Mouse (Mus musculus) forebrain, embryonic 14.5 days (tissue): ENCODE measurements around the gene Zfhx3. TPM values are rescaled to one million over a fixed set of nuclear protein-coding genes. Genes with fewer than 3 reads are reported as not detected.
A peak's percentile ranks its signal among the peaks of the same experiment; 100 is the strongest.

Experiments used
- ATAC-seq: fragments of 200-750 bp; cut with Nextera tagmentation; 2 replicates; pipeline ENCODE4 v1.8.0; 2017; ENCODE audit warnings: mild to moderate bottlenecking, moderate library complexity
- DNase-seq: peaks from one replicate; pipeline ENCODE4 v3.0.0-alpha.2; 2015; ENCODE audit warnings: low spot score
- H3K27ac ChIP-seq: fragments of 300-500 bp; sonication (generic); 2 replicates; pipeline ENCODE4 v1.5.1; 2014; ENCODE audit warnings: low read depth, mild to moderate bottlenecking, control low read depth, low read length, moderate library complexity
- H3K27me3 ChIP-seq: fragments of 300-500 bp; sonication (generic); replicated peaks from 2 replicates; pipeline ENCODE4 v1.6.1; 2014; ENCODE audit warnings: low read length, control low read depth, mixed read lengths; ENCODE audit not compliant: control insufficient read depth, insufficient read depth
- H3K36me3 ChIP-seq: fragments of 300-500 bp; sonication (generic); 2 replicates; pipeline ENCODE4 v1.6.1; 2014; ENCODE audit warnings: low read length, control low read depth; ENCODE audit not compliant: control insufficient read depth, insufficient read depth
- H3K4me1 ChIP-seq: fragments of 300-500 bp; sonication (generic); 2 replicates; pipeline ENCODE4 v1.6.1; 2014; ENCODE audit warnings: antibody characterized with exemption, low read length, control low read depth; ENCODE audit not compliant: control insufficient read depth, insufficient read depth
- H3K4me2 ChIP-seq: fragments of 300-500 bp; sonication (generic); 2 replicates; pipeline ENCODE4 v1.6.1; 2014; ENCODE audit warnings: mild to moderate bottlenecking, control low read depth, low read length
- H3K4me3 ChIP-seq: fragments of 300-500 bp; sonication (generic); 2 replicates; pipeline ENCODE4 v1.5.1; 2014; ENCODE audit warnings: low read depth, low read length, control low read depth
- H3K9ac ChIP-seq: fragments of 300-500 bp; sonication (generic); 2 replicates; pipeline ENCODE4 v1.6.1; 2014; ENCODE audit warnings: mild to moderate bottlenecking, low read length, control low read depth, moderate library complexity
- H3K9me3 ChIP-seq: fragments of 300-500 bp; sonication (generic); replicated peaks from 2 replicates; pipeline ENCODE4 v1.6.1; 2016; ENCODE audit warnings: low read length, control low read depth, mixed read lengths; ENCODE audit not compliant: control insufficient read depth
- WGBS: fragments of 180-500 bp; shearing (Covaris S2); extraction: QIAGEN DNeasy Blood & Tissue Kit; methylation state at CpG from one replicate; pipeline ENCODE4 v1.1.7; 2014; 5-methylcytosine and 5-hydroxymethylcytosine counted together
- polyA plus RNA-seq: library from polyadenylated mRNA; unstranded; fragments of >200 nt; fragmentation: Nextera tagmentation; extraction: Ambion mirVana; gene quantifications from 2 replicates; pipeline ENCODE4 v1.2.1, GENCODE M21; 2014

Gene Zfhx3
- polyA plus RNA-seq, 1 experiment from 2014 or later = 11.7 TPM

DNA sequence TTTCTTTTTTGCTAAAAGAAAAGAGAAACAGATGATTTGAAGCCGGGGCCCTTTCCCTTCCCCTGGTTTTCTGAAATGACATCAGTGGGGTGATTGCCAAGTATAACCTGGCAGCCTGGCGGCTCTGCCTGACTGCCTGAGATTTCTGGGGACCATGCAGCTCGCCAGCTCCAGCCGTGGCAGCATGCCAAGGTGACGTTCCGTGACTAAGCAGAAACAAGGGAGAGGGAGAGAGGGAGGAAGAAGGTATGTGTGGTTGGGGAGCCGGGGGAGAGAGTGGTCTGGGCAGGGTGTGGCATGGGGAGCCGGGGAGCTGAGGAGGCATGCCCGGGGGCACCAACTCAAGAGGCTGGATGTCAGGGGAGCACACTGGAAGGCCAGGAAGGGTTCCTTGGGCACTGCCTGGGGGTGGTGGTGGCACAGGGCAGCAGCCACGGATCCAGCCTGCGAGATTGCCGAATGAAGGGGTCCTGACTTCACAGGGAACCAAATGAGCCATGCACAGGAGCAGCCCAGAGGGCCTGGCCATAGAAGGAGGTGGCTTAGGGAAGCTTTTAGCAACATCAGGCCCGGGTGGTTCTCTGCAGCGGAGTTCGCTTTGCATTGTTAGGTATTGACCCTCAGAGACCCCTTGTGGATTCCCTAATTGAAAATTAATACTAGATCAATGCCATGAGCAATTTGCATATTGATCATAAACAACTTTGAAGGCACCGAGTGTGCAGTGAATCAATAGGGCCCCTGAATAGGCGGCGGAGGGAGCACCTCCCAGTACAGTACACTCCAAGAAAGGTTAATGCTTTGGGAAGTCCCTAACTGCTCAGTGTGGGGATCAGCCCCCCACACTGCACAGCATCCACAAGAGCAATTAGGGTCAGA is 954.3 kb downstream of the Zfhx3 start:
- H3K9ac ChIP-seq = no peak overlapping the region

GRCm38 (mm10) chr8:108897347-108898100 is 955.1 kb downstream of the Zfhx3 start:
- no peak for ATAC-seq
- no peaks in the 10 kb centered on the region for H3K9me3 ChIP-seq
- no peak for DNase-seq
- H3K4me3 ChIP-seq = no peak overlapping the region
- no peaks in the 10 kb centered on the region for H3K36me3 ChIP-seq
- no peak overlapping the region for H3K27ac ChIP-seq
- no peak overlapping the region for H3K9ac ChIP-seq
- 43% methylated on average over 7 of the region's 7 CpGs for WGBS
- H3K4me2 ChIP-seq = no peak overlapping the region
- no peaks in the 10 kb centered on the region; the same call in 1 of the 2 replicates for H3K27me3 ChIP-seq
- peaks cover 18% of the 10 kb centered on the region for H3K4me1 ChIP-seq

More for the DNA sequence above, 954.3 kb downstream of the Zfhx3 start:
- H3K9me3 ChIP-seq = no peaks in the 10 kb centered on the region
- 18% methylated on average over 18 of the region's 18 CpGs for WGBS
- no peak overlapping the region for H3K4me2 ChIP-seq
- peak; percentile 66 for ATAC-seq
- H3K4me3 ChIP-seq = no peak overlapping the region
- no peak overlapping the region for H3K27ac ChIP-seq
- no peaks in the 10 kb centered on the region; the same call in 1 of the 2 replicates for H3K27me3 ChIP-seq
- peak; percentile 87 for DNase-seq
- no peaks in the 10 kb centered on the region for H3K36me3 ChIP-seq
- peaks cover 18% of the 10 kb centered on the region for H3K4me1 ChIP-seq

DNA sequence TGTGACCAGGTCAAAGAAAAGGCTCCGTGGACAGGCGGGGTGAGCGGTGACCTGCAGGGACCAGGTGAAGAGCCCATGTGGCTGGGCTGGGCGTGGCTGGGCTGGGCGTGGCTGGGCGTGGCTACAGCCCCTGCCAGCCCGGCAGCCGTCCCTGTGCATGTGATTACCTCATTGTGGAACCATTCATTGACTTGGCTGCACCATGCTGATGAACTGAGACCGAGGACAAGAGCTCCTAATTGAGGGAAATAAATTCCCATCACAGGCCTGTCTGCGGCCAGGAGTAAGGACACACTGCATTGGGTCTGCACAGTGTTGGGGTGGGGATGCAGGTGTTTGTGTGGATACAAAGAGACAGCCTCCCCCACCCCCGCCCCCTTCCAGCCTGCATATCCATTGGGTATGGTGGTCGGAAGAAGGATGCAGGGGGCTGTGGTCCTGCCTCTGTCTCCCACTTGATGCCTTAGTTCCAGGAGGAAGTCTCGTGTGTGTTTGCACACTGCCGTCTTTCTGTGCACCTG is 956.9 kb downstream of the Zfhx3 start:
- Histone ChIP-seq H3K27ac (no peak overlapping the region), H3K4me3 (no peak overlapping the region), H3K9me3 (no peaks in the 10 kb centered on the region), H3K4me1 (peaks cover 20% of the 10 kb centered on the region), H3K36me3 (no peaks in the 10 kb centered on the region), H3K27me3 (no peaks in the 10 kb centered on the region; the same call in 1 of the 2 replicates), H3K9ac (no peak overlapping the region), H3K4me2 (no peak overlapping the region)
- 52% methylated on average over 14 of the region's 14 CpGs for WGBS
- DNase-seq (no peak), ATAC-seq (no peak)

- ATAC-seq (no peak), DNase-seq (no peak)
- Histone ChIP-seq H3K36me3 (no peaks in the 10 kb centered on the region), H3K9ac (0 out of 2 replicates have a peak overlapping the region, but pooled peaks have one; percentile 4), H3K4me3 (no peak overlapping the region), H3K4me2 (no peak overlapping the region), H3K27ac (0 out of 2 replicates have a peak overlapping the region, but pooled peaks have one; percentile 18), H3K9me3 (no peaks in the 10 kb centered on the region), H3K27me3 (no peaks in the 10 kb centered on the region; the same call in 1 of the 2 replicates), H3K4me1 (peaks cover 20% of the 10 kb centered on the region)
- 34% methylated on average over 10 of the region's 10 CpGs for WGBS
Measured at GRCm38 (mm10) chr8:108900541-108900940, 958.1 kb downstream of the Zfhx3 start.

DNA sequence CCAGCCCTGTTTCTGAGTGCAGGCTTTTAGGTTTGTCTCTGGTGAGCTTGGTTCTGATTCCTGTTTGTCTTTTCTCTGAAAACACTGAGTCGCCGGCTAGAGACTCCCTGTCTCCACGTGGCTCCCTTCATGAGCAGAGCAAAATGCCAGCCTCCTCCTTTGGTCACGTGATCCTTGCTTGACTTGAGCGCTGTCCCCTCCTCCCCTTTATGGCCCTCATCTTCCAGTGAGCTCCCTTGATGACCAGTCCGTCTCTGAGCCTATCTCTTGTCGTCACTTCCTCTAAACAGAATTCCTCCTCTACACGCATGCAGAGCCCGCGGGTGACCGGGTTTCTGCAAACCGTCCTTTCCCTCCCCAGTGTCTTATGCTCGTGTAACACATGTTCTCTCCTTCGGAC is 958.8 kb downstream of the Zfhx3 start:
- no peak overlapping the region for H3K27ac ChIP-seq
- no peak overlapping the region for H3K4me2 ChIP-seq
- H3K9ac ChIP-seq = no peak overlapping the region
- ATAC-seq = no peak
- no peak overlapping the region for H3K4me3 ChIP-seq
- H3K4me1 ChIP-seq = peaks cover 15% of the 10 kb centered on the region; the same call in 1 of the 2 replicates
- no peak for DNase-seq
- no peaks in the 10 kb centered on the region for H3K9me3 ChIP-seq
- H3K27me3 ChIP-seq = no peaks in the 10 kb centered on the region; the same call in 1 of the 2 replicates
- WGBS = 72% methylated on average over 14 of the region's 14 CpGs
- H3K36me3 ChIP-seq = no peaks in the 10 kb centered on the region

DNA sequence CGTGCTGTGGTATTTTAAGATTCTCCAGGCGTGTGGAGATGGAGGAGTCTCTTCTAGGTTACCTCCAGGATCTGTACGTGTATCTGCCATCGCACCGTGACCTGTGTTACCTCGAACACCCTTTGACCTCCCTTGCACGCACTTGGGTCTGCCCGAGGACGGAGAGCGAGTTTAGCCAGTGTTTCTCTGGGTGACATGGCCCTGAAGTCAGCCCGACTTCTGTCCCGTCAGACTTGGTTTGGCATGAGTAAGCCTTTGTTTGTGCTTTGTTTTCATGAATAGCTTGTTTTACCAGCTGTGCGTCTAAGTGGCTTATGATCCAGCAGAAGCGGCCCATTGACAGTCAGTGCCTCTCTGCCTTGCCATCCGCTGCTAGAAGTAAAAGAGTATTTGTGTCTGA is 961.1 kb downstream of the Zfhx3 start:
- Histone ChIP-seq H3K27ac (no peak overlapping the region), H3K36me3 (no peaks in the 10 kb centered on the region), H3K4me1 (peaks cover 17% of the 10 kb centered on the region), H3K9ac (no peak overlapping the region), H3K27me3 (no peaks in the 10 kb centered on the region; the same call in 1 of the 2 replicates), H3K9me3 (no peaks in the 10 kb centered on the region), H3K4me3 (no peak overlapping the region), H3K4me2 (no peak overlapping the region)
- WGBS = 68% methylated on average over 15 of the region's 15 CpGs
- DNase-seq (no peak), ATAC-seq (no peak)

- 80% methylated on average over 11 of the region's 11 CpGs for whole genome bisulfite sequencing
- Histone ChIP-seq H3K9ac (no peak overlapping the region), H3K9me3 (no peaks in the 10 kb centered on the region), H3K4me3 (no peak overlapping the region), H3K27ac (peak overlapping the region; percentile 46; the same call in 1 of the 2 replicates), H3K4me1 (peaks cover 21% of the 10 kb centered on the region), H3K27me3 (no peaks in the 10 kb centered on the region; the same call in 1 of the 2 replicates), H3K4me2 (no peak overlapping the region), H3K36me3 (no peaks in the 10 kb centered on the region)
- no peak for ATAC-seq
- DNase-seq = no peak
Measured at GRCm38 (mm10) chr8:108904288-108904971, 962.0 kb downstream of the Zfhx3 start.

DNA sequence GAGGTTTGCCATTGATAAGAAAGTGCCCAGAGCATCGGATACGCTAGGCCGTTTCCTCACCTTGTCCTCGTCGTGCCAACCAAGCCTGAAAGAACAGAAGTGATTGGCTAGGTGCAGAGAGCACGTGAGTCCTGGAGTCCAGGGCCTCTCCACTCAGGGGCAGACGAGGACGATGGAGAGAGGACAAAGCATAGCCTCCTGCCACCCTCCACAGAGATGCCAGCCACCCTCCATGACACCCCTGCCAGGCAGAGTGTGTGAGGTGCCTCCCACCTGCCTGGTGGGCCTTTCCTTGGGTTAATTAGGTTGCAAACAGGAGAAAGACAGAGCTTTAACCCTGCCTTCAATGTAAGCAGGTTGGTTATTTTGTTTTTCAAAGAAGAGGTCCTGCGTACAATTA is 965.6 kb downstream of the Zfhx3 start:
- Histone ChIP-seq H3K4me2 (no peak overlapping the region), H3K4me1 (peaks cover 18% of the 10 kb centered on the region), H3K4me3 (no peak overlapping the region), H3K9ac (no peak overlapping the region), H3K9me3 (no peaks in the 10 kb centered on the region), H3K36me3 (no peaks in the 10 kb centered on the region), H3K27ac (peak overlapping the region; percentile 81), H3K27me3 (no peaks in the 10 kb centered on the region)
- no peak for DNase-seq
- 70% methylated on average over 9 of the region's 9 CpGs for WGBS
- ATAC-seq = no peak
